Mouse (Mus musculus) cerebellum, adult (tissue): Measurements from ENCODE around the gene Il5ra.

Experiments
- ATAC-seq: cut with Nextera tagmentation; 2 replicates; pipeline ENCODE4 v1.9.2; 2017; ENCODE audit warnings: mild to moderate bottlenecking, moderate library complexity, mixed read lengths; ENCODE audit not compliant: insufficient number of reproducible peaks, low FRiP score, low TSS enrichment

Il5ra gene

GRCm38 (mm10) chr6:106748887-106749388 lies at the start of gene Il5ra:
Gene Il5ra, minus strand, starts transcription at chr6:106749037.
- no peak for ATAC-seq

- ATAC-seq, result no peak
Observed at GRCm38 (mm10) chr6:106794094-106794814, 45.4 kb upstream of the Il5ra start.

- ATAC-seq, result no peak
Observed at GRCm38 (mm10) chr6:106793621-106794020, 44.8 kb upstream of the Il5ra start.

DNA sequence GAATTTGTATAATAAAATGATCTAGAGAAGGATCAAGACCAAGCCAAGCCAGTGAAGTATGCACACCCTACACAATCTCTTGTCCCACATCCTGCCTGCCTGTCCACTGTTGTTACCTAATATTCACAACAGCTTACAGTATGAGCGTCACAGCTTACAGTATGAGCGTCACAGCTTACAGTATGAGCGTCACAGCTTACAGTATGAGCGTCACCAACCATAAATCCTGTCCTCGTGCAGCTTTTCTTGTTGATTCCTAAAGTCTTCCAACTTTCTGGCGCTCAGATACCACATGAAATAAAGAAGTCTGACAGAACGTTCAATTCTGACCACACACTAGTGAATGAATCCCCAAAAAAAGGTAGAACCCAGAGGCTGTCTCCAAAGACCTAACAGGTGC lies 44.3 kb upstream of the Il5ra start:
- no peak for ATAC-seq

DNA sequence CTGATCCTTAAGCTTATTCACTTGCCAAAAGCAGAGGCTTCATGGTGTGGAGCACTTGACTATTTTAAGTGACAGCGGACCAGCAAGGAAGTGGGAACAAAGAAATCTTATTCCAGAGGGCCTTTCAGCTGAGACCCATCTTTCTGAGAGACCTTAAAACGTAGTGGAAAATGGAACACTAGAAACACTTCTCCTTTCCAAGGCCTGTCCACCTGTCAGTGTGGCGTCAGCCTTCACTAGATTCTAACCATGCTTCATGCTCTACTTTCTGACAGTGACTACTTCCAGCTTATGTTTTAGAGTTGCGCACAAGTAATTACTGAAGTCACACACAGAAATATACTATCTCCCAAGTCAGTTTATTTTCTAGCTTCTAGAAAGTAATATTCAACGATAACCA lies 43.6 kb upstream of the Il5ra start:
- ATAC-seq, result no peak

- no peak for ATAC-seq
Observed at GRCm38 (mm10) chr6:106791429-106791828, 42.6 kb upstream of the Il5ra start.

- ATAC-seq, result no peak
Observed at GRCm38 (mm10) chr6:106787138-106787537, 38.3 kb upstream of the Il5ra start.

- ATAC-seq, result no peak
Observed at GRCm38 (mm10) chr6:106770046-106770445, 21.2 kb upstream of the Il5ra start.

- ATAC-seq, result peak; percentile 66
Observed at GRCm38 (mm10) chr6:106769290-106769866, 20.5 kb upstream of the Il5ra start.

- peak; percentile 99 for ATAC-seq
Observed at GRCm38 (mm10) chr6:106768640-106769289, 19.9 kb upstream of the Il5ra start, which contains the start of gene Trnt1. Gene Trnt1, plus strand, starts transcription at chr6:106769120.

GRCm38 (mm10) chr6:106766774-106767173 lies 17.9 kb upstream of the Il5ra start:
- ATAC-seq, result no peak

DNA sequence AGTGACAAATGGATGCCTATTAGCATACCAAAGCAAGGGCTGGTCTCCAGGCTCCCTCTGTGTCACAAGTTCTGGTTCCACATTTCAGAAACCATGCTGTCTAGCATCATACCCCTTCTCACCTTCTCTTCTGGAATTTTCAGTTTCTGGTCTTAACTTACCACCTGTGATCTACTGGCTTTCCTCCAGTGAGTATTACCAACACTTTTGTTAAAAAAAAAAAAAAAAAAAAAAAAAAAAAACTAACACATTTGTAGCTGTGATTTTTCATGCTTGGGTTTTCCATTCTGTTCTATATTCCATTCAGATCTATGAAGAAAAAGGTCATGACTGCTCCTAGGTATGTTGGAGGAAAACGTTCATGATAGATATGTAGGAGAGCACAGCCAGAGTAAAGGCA lies 17.1 kb upstream of the Il5ra start:
- no peak for ATAC-seq

DNA sequence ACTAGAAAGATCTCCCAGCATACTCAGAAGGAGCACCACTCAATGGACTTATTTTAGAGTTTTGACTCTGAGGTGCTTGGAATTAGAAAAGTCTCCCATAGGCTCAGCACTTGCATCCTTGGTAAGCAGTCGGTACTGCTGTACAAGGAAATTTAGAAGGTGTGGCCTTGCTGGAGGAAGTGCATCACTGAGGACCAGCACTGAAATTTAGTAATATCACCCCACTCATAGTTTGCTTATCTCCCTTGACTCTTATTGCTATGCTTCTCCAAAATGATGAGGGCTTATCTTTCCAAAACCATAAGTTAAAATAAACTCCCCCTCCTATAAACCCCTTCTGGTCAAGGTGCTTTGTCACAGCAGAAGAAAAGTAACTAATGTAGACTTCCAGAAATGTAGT lies 12.6 kb upstream of the Il5ra start:
- no peak for ATAC-seq

DNA sequence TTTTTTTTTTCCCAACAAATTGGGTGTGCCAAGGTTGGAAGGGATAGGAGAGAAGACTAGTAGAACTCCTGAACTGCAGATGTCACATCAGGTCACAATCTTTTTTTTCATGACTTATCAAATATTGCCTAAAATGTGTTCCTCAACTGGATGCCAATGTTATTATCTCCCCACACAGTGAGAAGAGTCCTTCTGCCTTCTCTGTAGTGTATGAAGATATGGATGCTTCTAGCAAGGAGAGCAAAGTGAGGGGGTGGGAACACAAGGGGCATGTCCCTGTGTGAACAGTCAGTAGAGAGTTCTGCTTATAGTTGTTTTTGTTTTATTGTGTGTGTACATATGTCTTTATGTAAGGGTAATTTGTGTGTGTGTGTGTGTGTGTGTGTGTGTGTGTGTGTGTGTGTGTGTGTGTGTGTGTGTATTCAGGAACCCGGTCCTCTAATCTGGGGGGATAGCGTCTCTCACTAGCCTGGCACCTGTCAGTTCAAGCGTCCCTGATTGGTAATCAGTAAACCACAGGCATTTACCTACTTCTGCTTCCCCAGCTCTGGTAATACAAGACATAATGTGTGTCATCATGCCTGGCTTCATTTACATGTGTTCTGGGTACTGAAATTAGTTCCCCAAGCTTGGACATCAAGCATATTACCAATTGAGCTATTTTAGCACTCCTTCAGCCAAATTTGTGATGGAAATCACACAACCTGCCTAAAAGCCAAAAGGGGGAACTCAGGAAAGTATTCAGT lies 11.8 kb upstream of the Il5ra start:
- no peak for ATAC-seq

DNA sequence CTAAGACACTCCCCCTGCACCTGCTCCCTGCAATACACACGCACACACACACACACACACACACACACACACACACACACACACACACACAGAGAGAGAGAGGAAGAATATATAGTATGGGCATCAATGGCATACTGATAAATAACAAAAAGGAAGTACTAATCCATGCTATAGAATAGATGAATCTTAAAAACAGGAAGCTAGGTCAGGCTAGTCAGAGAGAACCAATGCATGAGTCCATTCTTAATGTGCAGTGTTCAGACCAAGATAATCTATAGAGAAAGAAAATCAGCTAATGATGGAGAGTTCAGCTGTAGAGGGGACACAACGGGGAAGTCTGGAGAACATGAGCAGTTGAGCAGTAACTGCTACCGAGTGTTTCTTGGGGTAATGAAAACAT lies 9.5 kb upstream of the Il5ra start:
- no peak for ATAC-seq

GRCm38 (mm10) chr6:106750291-106750690 lies 1.5 kb upstream of the Il5ra start:
- no peak for ATAC-seq

DNA sequence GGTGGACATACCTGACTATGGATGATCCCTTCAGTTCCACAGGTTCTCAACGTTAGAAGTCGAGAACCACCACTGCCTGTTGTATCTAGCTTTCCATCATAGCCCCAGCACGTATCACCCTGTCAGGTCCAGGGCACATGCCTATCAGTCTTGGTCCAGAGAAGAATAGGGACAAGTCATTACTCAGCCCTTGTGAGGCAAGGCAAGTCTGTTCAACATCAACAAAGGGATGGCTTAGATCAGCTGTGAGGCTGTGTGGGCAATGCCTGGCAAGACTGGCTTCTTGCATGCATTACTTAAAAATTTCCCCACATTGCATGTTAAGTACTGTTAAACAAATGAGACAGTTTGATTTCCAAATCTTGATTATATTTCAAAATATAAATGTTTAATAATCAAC lies 1.0 kb downstream of the Il5ra start:
- ATAC-seq, result no peak

DNA sequence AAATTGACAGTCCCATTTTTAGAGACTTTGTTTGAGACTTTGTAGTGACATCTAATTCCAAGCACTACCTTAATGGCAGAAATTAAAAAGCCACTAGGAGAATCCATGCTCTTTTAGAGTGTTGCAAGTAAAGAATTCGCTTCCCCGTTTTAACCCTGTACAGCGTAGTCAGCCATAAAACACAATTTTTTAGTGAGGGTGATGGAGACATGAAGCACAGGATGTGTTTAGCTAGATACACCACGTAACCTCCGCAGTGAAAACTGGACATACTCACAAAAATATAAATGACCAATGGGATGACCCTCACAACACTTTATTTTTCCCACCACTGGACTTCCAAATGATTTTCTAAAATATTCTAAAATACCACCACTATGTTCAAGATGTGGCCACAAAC lies 1.6 kb downstream of the Il5ra start:
- ATAC-seq, result no peak

- no peak for ATAC-seq
Observed at GRCm38 (mm10) chr6:106745673-106746394, 3.0 kb downstream of the Il5ra start.

- no peak for ATAC-seq
Observed at GRCm38 (mm10) chr6:106743556-106744233, 5.1 kb downstream of the Il5ra start.
